Mouse (Mus musculus) midbrain, embryonic 14.5 days (tissue): ENCODE measurements around the gene Oxa1l. TPM values are rescaled to one million over a fixed set of nuclear protein-coding genes. Genes with fewer than 3 reads are reported as not detected.

Experiments
- ATAC-seq: fragments of 200-750 bp; cut with Nextera tagmentation; 2 replicates; pipeline ENCODE4 v1.8.0; 2017; ENCODE audit warnings: moderate number of reproducible peaks, moderate library complexity; ENCODE audit not compliant: low FRiP score, low TSS enrichment
- DNase-seq: peaks from one replicate; pipeline ENCODE4 v3.0.0-alpha.2; 2015
- H3K27ac ChIP-seq: fragments of 300-500 bp; sonication (generic); replicated peaks from 2 replicates; pipeline ENCODE4 v1.5.1; 2014; ENCODE audit warnings: mild to moderate bottlenecking, low read depth, low read length, moderate library complexity
- H3K27me3 ChIP-seq: fragments of 300-500 bp; sonication (generic); 2 replicates; pipeline ENCODE4 v1.6.1; 2014; ENCODE audit warnings: low read length, control low read depth, mixed read lengths; ENCODE audit not compliant: control insufficient read depth, insufficient read depth
- H3K36me3 ChIP-seq: fragments of 300-500 bp; sonication (generic); 2 replicates; pipeline ENCODE4 v1.6.1; 2014; ENCODE audit warnings: low read length, control low read depth; ENCODE audit not compliant: control insufficient read depth, insufficient read depth
- H3K4me1 ChIP-seq: fragments of 300-500 bp; sonication (generic); 2 replicates; pipeline ENCODE4 v1.6.1; 2014; ENCODE audit warnings: mild to moderate bottlenecking, antibody characterized with exemption, low read length, control low read depth; ENCODE audit not compliant: control insufficient read depth, insufficient read depth
- H3K4me2 ChIP-seq: fragments of 300-500 bp; sonication (generic); 2 replicates; pipeline ENCODE4 v1.6.1; 2014; ENCODE audit warnings: mild to moderate bottlenecking, low read length, moderate library complexity
- H3K4me3 ChIP-seq: fragments of 300-500 bp; sonication (generic); replicated peaks from 2 replicates; pipeline ENCODE4 v1.5.1; 2014; ENCODE audit warnings: low read depth, low read length
- H3K9ac ChIP-seq: fragments of 300-500 bp; sonication (generic); replicated peaks from 2 replicates; pipeline ENCODE4 v1.6.1; 2014; ENCODE audit warnings: mild to moderate bottlenecking, low read length, moderate library complexity
- H3K9me3 ChIP-seq: fragments of 300-500 bp; sonication (generic); 2 replicates; pipeline ENCODE4 v1.6.1; 2016; ENCODE audit warnings: low read length, control low read depth, mixed read lengths; ENCODE audit not compliant: control insufficient read depth
- WGBS: fragments of 180-500 bp; shearing (Covaris S2); extraction: QIAGEN DNeasy Blood & Tissue Kit; methylation state at CpG from one replicate; pipeline ENCODE4 v1.1.7; 2014; 5-methylcytosine and 5-hydroxymethylcytosine counted together
- polyA plus RNA-seq: library from polyadenylated mRNA; unstranded; fragments of >200 nt; fragmentation: Nextera tagmentation; extraction: Ambion mirVana; gene quantifications from 2 replicates; pipeline ENCODE4 v1.2.1, GENCODE M21; 2014

Oxa1l gene
- polyA plus RNA-seq, 1 experiment from 2014 or later, result 58.6 TPM

GRCm38 (mm10) chr14:54394309-54394708 lies 33.7 kb downstream of the Oxa1l start:
- Histone ChIP-seq H3K36me3 (no peaks in the 10 kb centered on the region), H3K27me3 (no peaks in the 10 kb centered on the region), H3K27ac (no peak overlapping the region), H3K4me3 (no peak overlapping the region), H3K9ac (no peak overlapping the region), H3K4me2 (no peak overlapping the region), H3K4me1 (no peaks in the 10 kb centered on the region), H3K9me3 (no peaks in the 10 kb centered on the region)
- DNase-seq (no peak), ATAC-seq (no peak)

GRCm38 (mm10) chr14:54396685-54397084 lies 36.1 kb downstream of the Oxa1l start:
- Histone ChIP-seq H3K4me2 (no peak overlapping the region), H3K36me3 (no peaks in the 10 kb centered on the region), H3K9me3 (no peaks in the 10 kb centered on the region), H3K4me1 (no peaks in the 10 kb centered on the region), H3K27me3 (no peaks in the 10 kb centered on the region), H3K27ac (no peak overlapping the region), H3K4me3 (no peak overlapping the region), H3K9ac (no peak overlapping the region)
- ATAC-seq (no peak), DNase-seq (no peak)
- WGBS, result 90% methylated on average over 7 of the region's 7 CpGs

- H3K36me3 ChIP-seq, result no peaks in the 10 kb centered on the region
- no peak for ATAC-seq
- H3K4me3 ChIP-seq, result no peak overlapping the region
- no peak overlapping the region for H3K9ac ChIP-seq
- no peaks in the 10 kb centered on the region for H3K9me3 ChIP-seq
- H3K27me3 ChIP-seq, result no peaks in the 10 kb centered on the region
- WGBS, result 89% methylated on average over 7 of the region's 7 CpGs
- no peak for DNase-seq
- no peak overlapping the region for H3K27ac ChIP-seq
- no peaks in the 10 kb centered on the region for H3K4me1 ChIP-seq
- no peak overlapping the region for H3K4me2 ChIP-seq
Measured at GRCm38 (mm10) chr14:54397872-54398527, 37.4 kb downstream of the Oxa1l start.

GRCm38 (mm10) chr14:54398528-54398916 lies 37.9 kb downstream of the Oxa1l start:
- WGBS, result 80% methylated on average over 7 of the region's 7 CpGs
- H3K36me3 ChIP-seq, result no peaks in the 10 kb centered on the region

GRCm38 (mm10) chr14:54398921-54399382 lies 38.3 kb downstream of the Oxa1l start:
- Histone ChIP-seq H3K4me2 (no peak overlapping the region), H3K36me3 (no peaks in the 10 kb centered on the region), H3K4me1 (no peaks in the 10 kb centered on the region), H3K9me3 (no peaks in the 10 kb centered on the region), H3K9ac (no peak overlapping the region), H3K27ac (no peak overlapping the region), H3K27me3 (no peaks in the 10 kb centered on the region), H3K4me3 (no peak overlapping the region)
- ATAC-seq, result no peak
- no peak for DNase-seq
- WGBS, result 73% methylated on average over 8 of the region's 8 CpGs

More at GRCm38 (mm10) chr14:54398528-54398916, 37.9 kb downstream of the Oxa1l start:
- Histone ChIP-seq H3K4me2 (no peak overlapping the region), H3K4me1 (no peaks in the 10 kb centered on the region), H3K4me3 (no peak overlapping the region), H3K9me3 (no peaks in the 10 kb centered on the region), H3K9ac (no peak overlapping the region), H3K27ac (no peak overlapping the region), H3K27me3 (no peaks in the 10 kb centered on the region)
- ATAC-seq, result no peak
- DNase-seq, result no peak

- Histone ChIP-seq H3K27ac (no peak overlapping the region), H3K9ac (no peak overlapping the region), H3K36me3 (no peaks in the 10 kb centered on the region), H3K4me2 (no peak overlapping the region), H3K4me1 (no peaks in the 10 kb centered on the region), H3K9me3 (no peaks in the 10 kb centered on the region), H3K4me3 (no peak overlapping the region), H3K27me3 (no peaks in the 10 kb centered on the region)
- ATAC-seq, result no peak
- DNase-seq, result no peak
- 85% methylated on average over 3 of the region's 3 CpGs for WGBS
Measured at GRCm38 (mm10) chr14:54401723-54402122, 41.1 kb downstream of the Oxa1l start.

- H3K27me3 ChIP-seq, result 0 out of 2 replicates have a peak, but pooled peaks cover 3% of the 10 kb centered on the region
- 79% methylated on average over 25 of the region's 25 CpGs for WGBS
Measured at GRCm38 (mm10) chr14:54408336-54409056, 47.9 kb downstream of the Oxa1l start.

GRCm38 (mm10) chr14:54409057-54409645 lies 48.5 kb downstream of the Oxa1l start:
- Histone ChIP-seq H3K9ac (no peak overlapping the region), H3K4me3 (no peak overlapping the region), H3K4me1 (no peaks in the 10 kb centered on the region), H3K4me2 (no peak overlapping the region), H3K27me3 (peaks cover 3% of the 10 kb centered on the region; the same call in 1 of the 2 replicates), H3K36me3 (no peaks in the 10 kb centered on the region), H3K27ac (no peak overlapping the region), H3K9me3 (no peaks in the 10 kb centered on the region)
- 78% methylated on average over 7 of the region's 7 CpGs for WGBS
- no peak for DNase-seq
- no peak for ATAC-seq

More at GRCm38 (mm10) chr14:54408336-54409056, 47.9 kb downstream of the Oxa1l start:
- H3K9ac ChIP-seq, result no peak overlapping the region
- no peak for DNase-seq
- no peak overlapping the region for H3K27ac ChIP-seq
- no peak overlapping the region for H3K4me2 ChIP-seq
- H3K9me3 ChIP-seq, result no peaks in the 10 kb centered on the region
- H3K4me1 ChIP-seq, result no peaks in the 10 kb centered on the region
- no peaks in the 10 kb centered on the region for H3K36me3 ChIP-seq
- H3K4me3 ChIP-seq, result no peak overlapping the region
- no peak for ATAC-seq
